Mouse (Mus musculus): Measurements from ENCODE around the gene 4933434E20Rik. TPM values are rescaled to one million over a fixed set of nuclear protein-coding genes. Genes with fewer than 3 reads are reported as not detected.

4933434E20Rik gene
- total and polyA plus RNA-seq, 3 experiments: 89.5 to 133 (median 102) TPM

- H3K27ac ChIP-seq (ENCODE audit: insufficient read depth, low read depth): no peak overlapping the region
- H3K4me3 ChIP-seq (replicated peaks in 1 of 3; ENCODE audit: low read depth in 2 of 3, low read length in 2 of 3, poor library complexity in 1 of 3): no peak overlapping the region
- H3K36me3 ChIP-seq (replicated peaks in 1 of 2; ENCODE audit: control insufficient read depth in 1 of 2, insufficient read depth in 1 of 2, low read length in 1 of 2): peaks cover 31 to 53% of the 10 kb centered on the region in 2 experiments
- no peaks in the 10 kb centered on the region for H3K27me3 ChIP-seq (replicated peaks)
- dilution Hi-C loops (cut with MboI; ENCODE audit: extremely low pct_ligation_motif_present, extremely low pct_unique_long_range_greater_than_20kb, low sequenced_read_pairs) (no loop called here), in situ Hi-C loops (cut with MboI; ENCODE audit: low pct_ligation_motif_present, low pct_unique_long_range_greater_than_20kb, low sequenced_read_pairs) (no loop called here)
- H3K4me1 ChIP-seq (ENCODE audit: control insufficient read depth in 1 of 2, insufficient read depth in 2 of 2): peaks cover 3 to 23% of the 10 kb centered on the region in 2 experiments; a peak in 3 of 4 replicates
- no peak overlapping the region for H3K9ac ChIP-seq (ENCODE audit: insufficient read depth, low read depth)
- DNase-seq (ENCODE audit: extremely low read depth): no peak
- no peak overlapping the region for H3K4me2 ChIP-seq (ENCODE audit: insufficient read depth, low read depth, poor library complexity, severe bottlenecking)
- 0 out of 2 replicates have a peak, but pooled peaks cover 2% of the 10 kb centered on the region for H3K79me2 ChIP-seq (replicated peaks; ENCODE audit: control insufficient read depth, extremely low read depth, insufficient read depth, poor library complexity, severe bottlenecking)
- TF ChIP-seq SIN3A (IDR thresholded peaks at IDR 0.05; ENCODE audit: low read length) (no peak), ZC3H11A (IDR thresholded peaks at IDR 0.05; ENCODE audit: low read depth, low read length) (no peak)
- H3K9me3 ChIP-seq (replicated peaks; ENCODE audit: low read length): no peaks in the 10 kb centered on the region
Observed at GRCm38 (mm10) chr3:90101673-90102072, 50.2 kb downstream of the 4933434E20Rik start.

DNA sequence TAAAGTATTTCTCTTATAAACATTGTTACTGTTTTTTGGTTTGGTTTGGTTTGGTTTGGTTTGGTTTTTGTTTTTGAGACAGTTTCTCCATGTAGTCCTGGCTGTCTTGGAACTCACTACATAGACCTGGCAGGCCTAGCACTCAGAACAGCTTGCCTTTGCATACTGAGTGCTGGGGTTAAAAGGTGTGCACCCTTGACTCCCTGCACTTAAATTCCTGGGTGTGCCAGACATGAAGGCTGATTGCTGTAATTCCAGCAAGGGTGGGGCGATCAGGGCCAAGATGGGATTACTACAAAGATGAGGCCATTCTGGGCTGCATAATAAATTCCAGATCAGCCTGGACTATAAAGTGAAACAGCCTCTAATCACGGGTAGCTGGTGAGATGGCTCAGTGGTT lies 50.8 kb downstream of the 4933434E20Rik start:
- H3K9ac ChIP-seq (ENCODE audit: insufficient read depth, low read depth): no peak overlapping the region
- DNase-seq (ENCODE audit: extremely low read depth): no peak
- no peak overlapping the region for H3K4me3 ChIP-seq (replicated peaks in 1 of 3; ENCODE audit: low read depth in 2 of 3, low read length in 2 of 3, poor library complexity in 1 of 3)
- H3K36me3 ChIP-seq (replicated peaks in 1 of 2; ENCODE audit: control insufficient read depth in 1 of 2, insufficient read depth in 1 of 2, low read length in 1 of 2): peaks cover 31 to 50% of the 10 kb centered on the region in 2 experiments
- in situ Hi-C loops (cut with MboI; ENCODE audit: low pct_ligation_motif_present, low pct_unique_long_range_greater_than_20kb, low sequenced_read_pairs): no loop called here
- TF ChIP-seq ZNF384 (IDR thresholded peaks at IDR 0.05; ENCODE audit: low read depth, low read length) (no peak), POLR2AphosphoS2 (IDR thresholded peaks at IDR 0.05; ENCODE audit: low read depth, low read length) (no peak; the same call in 1 of the 2 replicates), IRF4 (IDR thresholded peaks at IDR 0.05; ENCODE audit: low read depth, low read length) (no peak), E2F4 (IDR thresholded peaks at IDR 0.05; ENCODE audit: insufficient replicate concordance, low read depth, low read length) (no peak), MAX (IDR thresholded peaks at IDR 0.05; ENCODE audit: low read length) (no peak), ELF1 (IDR thresholded peaks at IDR 0.05; ENCODE audit: low read depth, low read length) (no peak), EP300 (IDR thresholded peaks at IDR 0.05; ENCODE audit: low read length) (no peak), JUN (IDR thresholded peaks at IDR 0.05; ENCODE audit: insufficient read depth, low read depth, low read length) (no peak), SMC3 (IDR thresholded peaks at IDR 0.05; ENCODE audit: low read depth, low read length) (no peak)
- H3K9me3 ChIP-seq (replicated peaks; ENCODE audit: low read length): no peaks in the 10 kb centered on the region
- H3K4me2 ChIP-seq (ENCODE audit: insufficient read depth, low read depth, poor library complexity, severe bottlenecking): no peak overlapping the region
- no peaks in the 10 kb centered on the region for H3K27me3 ChIP-seq (replicated peaks)
- H3K4me1 ChIP-seq (ENCODE audit: control insufficient read depth in 1 of 2, insufficient read depth in 2 of 2): peaks cover 3 to 23% of the 10 kb centered on the region in 2 experiments; a peak in 3 of 4 replicates
- no peak overlapping the region for H3K27ac ChIP-seq (ENCODE audit: insufficient read depth, low read depth)
- dilution Hi-C loops (cut with MboI; ENCODE audit: extremely low pct_ligation_motif_present, extremely low pct_unique_long_range_greater_than_20kb, low sequenced_read_pairs): no loop called here
- 0 out of 2 replicates have a peak, but pooled peaks cover under 1% of the 10 kb centered on the region for H3K79me2 ChIP-seq (replicated peaks; ENCODE audit: control insufficient read depth, extremely low read depth, insufficient read depth, poor library complexity, severe bottlenecking)

DNA sequence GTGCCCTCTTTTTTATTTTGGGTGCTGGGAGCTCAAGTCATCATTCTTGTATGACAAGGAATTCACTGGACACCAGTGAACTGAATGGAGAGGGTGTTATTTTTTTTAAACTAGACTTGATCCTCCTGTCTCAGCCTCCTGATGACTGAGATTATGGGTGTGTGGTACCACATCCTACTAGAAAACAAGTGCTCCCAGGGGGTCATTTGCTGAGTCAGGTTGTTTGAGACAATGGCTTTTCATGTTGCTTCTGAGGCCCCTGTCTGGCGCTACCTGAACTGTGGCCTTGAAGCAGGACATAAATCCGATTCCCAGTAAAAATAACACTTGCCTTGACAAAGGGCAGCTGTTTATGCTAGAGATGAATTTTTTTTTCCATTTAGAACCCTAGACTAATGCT lies 51.7 kb downstream of the 4933434E20Rik start:
- no peaks in the 10 kb centered on the region for H3K27me3 ChIP-seq (replicated peaks)
- dilution Hi-C loops (cut with MboI; ENCODE audit: extremely low pct_ligation_motif_present, extremely low pct_unique_long_range_greater_than_20kb, low sequenced_read_pairs): no loop called here
- no peaks in the 10 kb centered on the region for H3K9me3 ChIP-seq (replicated peaks; ENCODE audit: low read length)

More for the DNA sequence above, 51.7 kb downstream of the 4933434E20Rik start:
- Histone ChIP-seq H3K9ac (ENCODE audit: insufficient read depth, low read depth) (no peak overlapping the region), H3K4me2 (ENCODE audit: insufficient read depth, low read depth, poor library complexity, severe bottlenecking) (no peak overlapping the region), H3K36me3 (replicated peaks in 1 of 2; ENCODE audit: control insufficient read depth in 1 of 2, insufficient read depth in 1 of 2, low read length in 1 of 2) (peaks cover 22 to 43% of the 10 kb centered on the region in 2 experiments), H3K27ac (ENCODE audit: insufficient read depth, low read depth) (no peak overlapping the region), H3K79me2 (replicated peaks; ENCODE audit: control insufficient read depth, extremely low read depth, insufficient read depth, poor library complexity, severe bottlenecking) (no peaks in the 10 kb centered on the region), H3K4me3 (replicated peaks in 1 of 3; ENCODE audit: low read depth in 2 of 3, low read length in 2 of 3, poor library complexity in 1 of 3) (no peak overlapping the region), H3K4me1 (ENCODE audit: control insufficient read depth in 1 of 2, insufficient read depth in 2 of 2) (peaks cover 3 to 23% of the 10 kb centered on the region in 2 experiments; a peak in 3 of 4 replicates)
- no peak for DNase-seq (ENCODE audit: extremely low read depth)
- in situ Hi-C loops (cut with MboI; ENCODE audit: low pct_ligation_motif_present, low pct_unique_long_range_greater_than_20kb, low sequenced_read_pairs): no loop called here
- no peak for TF ChIP-seq UBTF (IDR thresholded peaks at IDR 0.05; ENCODE audit: low read depth, low read length)
- TF ChIP-seq MAFK (IDR thresholded peaks at IDR 0.05; ENCODE audit: insufficient replicate concordance, low read length): peak; percentile 79
